Mouse (Mus musculus): ENCODE results near the gene Wfikkn1.

GRCm38 (mm10) chr17:25860832-25861703 lies 19.6 kb downstream of the Wfikkn1 start, which contains the start of gene Wdr90:
- TF ChIP-seq POLR2A (IDR thresholded peaks at IDR 0.05; ENCODE audit: borderline replicate concordance, low read depth, low read length): no peak
- TF ChIP-seq CTCF (IDR thresholded peaks at IDR 0.05; ENCODE audit: low read depth, low read length): no peak
